Mouse (Mus musculus) embryo, embryonic 11 days (tissue): ENCODE measurements at regions not wholly inside any gene's neighbourhood (a gene's known extent, or its start where the extent isn't known, plus 50 kb on each side); places are given as distances from the start of the nearest gene placed in this dataset.

ENCODE experiments used
- DNase-seq: peaks from one replicate; pipeline ENCODE4 v3.0.0-alpha.2; 2015

DNA sequence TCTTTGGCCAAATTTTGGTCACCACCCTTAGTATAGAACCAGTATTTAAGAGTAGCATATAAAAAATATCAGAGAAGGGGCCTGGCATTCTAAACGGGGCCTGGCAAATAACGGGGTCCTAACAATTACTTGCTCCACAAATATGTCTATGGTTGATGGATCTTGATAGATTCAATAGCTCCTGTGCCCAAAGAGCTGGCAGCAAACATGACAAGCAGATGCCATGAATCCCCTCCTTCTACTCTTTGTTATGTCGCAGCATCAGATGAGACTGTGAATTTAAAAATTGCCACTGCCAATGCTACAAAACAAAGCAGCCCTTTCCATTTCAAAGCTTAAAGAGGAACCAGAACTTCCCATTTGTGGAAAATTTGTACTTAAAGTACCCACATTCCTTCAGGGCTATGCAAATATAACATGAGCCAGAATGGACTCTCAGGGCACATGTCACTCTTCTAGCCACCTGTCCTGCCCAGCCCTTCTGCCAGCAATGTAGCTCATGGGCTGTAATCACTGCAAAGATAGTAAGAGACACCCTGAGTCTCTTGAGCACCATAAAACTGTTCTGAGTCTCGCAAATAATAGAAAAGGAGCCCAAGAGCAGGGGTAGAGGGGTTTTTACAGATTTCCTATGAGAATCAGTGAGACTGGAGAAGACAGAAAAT lies 342.4 kb upstream of the Kirrel3 start:
- no peak for DNase-seq

DNA sequence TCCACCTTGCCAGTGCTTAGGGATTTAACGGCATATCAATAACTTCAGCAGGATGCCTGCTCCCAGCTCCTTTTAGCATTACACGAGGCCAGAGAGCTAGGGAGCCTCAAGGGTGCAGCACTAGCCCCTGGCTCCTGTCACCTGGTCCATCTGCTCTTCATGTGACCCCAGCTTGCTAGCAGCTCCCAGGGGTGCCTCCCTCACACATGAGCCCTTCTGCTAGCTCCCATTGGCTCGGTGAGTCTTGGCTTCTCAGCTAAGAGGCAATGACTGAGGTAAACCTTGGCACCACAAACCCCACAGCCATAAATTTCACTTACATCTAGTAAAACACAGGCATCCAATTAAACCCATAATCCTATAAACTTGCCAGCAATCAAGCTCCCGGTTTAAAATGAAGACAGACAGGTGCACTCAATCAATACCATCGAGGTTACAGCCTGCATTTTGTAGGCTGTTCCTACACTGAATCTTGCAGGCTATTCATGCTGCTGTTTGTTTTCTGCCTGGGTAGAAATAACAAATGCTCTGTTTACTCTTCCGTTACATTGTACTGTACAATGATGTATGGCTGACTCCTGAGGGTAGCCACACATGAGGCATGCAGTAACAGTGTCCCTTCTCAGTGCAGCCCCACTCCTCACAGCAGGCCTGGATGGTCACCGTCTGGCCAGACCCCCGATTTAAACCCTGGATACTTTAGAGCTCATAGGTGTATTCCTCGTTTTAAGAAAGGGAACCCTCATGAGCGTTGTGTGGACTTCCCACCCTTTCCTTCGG lies 330.3 kb upstream of the Kirrel3 start:
- no peak for DNase-seq

- DNase-seq = no peak
These were observed 329.1 kb upstream of the Kirrel3 start for GRCm38 (mm10) chr9:34156581-34156980.

- no peak for DNase-seq
These were observed 324.6 kb upstream of the Kirrel3 start for GRCm38 (mm10) chr9:34161119-34161518.

- DNase-seq = no peak
These were observed 299.4 kb upstream of the Kirrel3 start for GRCm38 (mm10) chr9:34186314-34186713.

DNA sequence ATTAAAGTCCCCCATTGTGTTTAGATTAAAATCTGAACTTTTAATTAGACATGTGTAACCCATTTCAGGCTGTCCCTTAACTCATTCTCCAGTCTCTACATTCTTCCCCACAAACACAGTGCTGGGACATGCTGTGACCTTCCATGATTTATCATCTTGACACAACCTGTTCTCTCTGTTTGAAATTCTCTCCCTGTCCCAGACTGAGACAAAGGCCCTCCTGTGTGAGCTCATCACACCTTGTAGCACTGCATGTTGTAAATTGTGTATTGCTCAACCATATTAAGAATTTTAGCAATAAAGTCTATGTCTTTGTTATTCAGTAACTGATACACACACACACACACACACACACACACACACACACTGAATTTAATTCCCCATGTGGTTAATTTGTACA lies 293.2 kb upstream of the Kirrel3 start:
- DNase-seq = peak; percentile 20

GRCm38 (mm10) chr9:34202122-34202941 lies 283.4 kb upstream of the Kirrel3 start:
- no peak for DNase-seq

GRCm38 (mm10) chr9:34202942-34203551 lies 282.6 kb upstream of the Kirrel3 start:
- DNase-seq = peak; percentile 34

DNA sequence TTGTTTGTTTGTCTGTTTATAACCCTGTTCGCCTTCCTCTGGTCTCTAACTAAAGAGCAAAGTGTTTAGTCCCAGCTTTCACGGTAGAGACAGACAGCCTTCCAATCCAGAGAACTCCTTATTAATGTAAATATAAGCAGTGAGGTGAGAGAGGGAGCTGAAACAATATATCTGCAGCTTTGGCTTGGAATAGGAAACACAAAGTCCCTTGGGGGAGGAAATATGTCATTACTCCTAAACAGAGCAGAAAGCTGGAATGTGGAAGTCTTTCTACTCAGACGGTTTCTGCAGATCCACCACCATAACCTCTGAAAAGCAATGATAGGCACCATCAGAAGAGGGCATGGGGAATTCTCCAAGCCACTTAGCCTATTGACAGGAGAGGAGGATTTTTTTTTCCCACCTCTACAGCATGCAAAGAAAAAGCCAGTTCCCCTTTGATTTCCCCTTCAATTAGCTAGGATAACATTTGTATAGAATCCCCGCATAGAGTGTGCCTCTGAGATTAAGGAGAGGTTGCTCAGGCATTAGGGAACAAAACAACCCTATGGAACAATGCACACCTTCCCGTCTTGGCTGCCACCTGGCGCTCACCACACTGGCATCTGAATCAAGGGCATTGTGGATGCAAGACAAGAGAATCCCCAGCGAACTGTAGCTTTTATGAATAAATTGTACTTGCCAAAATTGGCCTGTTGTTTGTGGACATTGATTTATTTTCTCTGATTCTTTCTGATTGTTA lies 281.9 kb upstream of the Kirrel3 start:
- peak; percentile 45 for DNase-seq

- DNase-seq = peak; percentile 13
These were observed 281.2 kb upstream of the Kirrel3 start for GRCm38 (mm10) chr9:34204479-34204878.

- DNase-seq = no peak
These were observed 254.1 kb upstream of the Kirrel3 start for GRCm38 (mm10) chr9:34231561-34231960.

DNA sequence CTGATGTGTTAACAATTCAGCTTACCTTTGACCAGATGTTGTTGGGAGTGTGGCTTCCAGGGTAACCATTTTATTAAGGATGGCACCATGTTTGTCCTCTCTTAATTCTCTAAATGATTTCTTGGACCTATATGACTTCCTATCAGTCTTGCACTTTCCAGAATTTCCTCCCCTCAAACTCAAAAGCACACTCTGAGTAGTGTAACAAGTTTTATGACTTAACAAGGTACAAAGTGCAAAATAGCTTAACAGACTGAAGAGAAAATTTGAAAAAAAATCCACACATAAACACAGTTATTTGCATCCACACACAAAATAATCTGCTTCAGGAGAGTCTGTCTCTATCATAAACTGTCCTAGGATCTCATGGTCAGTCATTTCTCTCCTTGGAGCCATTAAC lies 251.0 kb upstream of the Kirrel3 start:
- no peak for DNase-seq

DNA sequence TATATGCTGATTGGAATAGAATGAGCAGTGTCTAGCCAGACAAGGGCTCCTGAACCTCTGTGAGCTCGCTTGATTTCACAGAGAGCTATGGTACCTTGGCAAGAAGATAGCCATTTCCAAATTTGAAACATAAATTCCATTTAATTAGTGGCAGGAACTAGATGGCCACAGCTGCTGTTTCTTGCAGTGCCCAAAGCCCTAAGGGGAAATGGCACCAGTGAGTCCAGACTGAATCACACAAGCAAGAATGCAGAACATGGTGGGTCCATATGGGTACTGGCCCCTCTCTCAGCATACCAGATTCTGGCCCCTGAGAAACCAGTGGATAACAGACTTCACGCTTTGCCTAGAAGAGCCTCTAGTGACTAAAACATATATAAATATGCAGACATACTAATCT lies 246.2 kb upstream of the Kirrel3 start:
- no peak for DNase-seq

GRCm38 (mm10) chr9:34243674-34244073 lies 242.0 kb upstream of the Kirrel3 start:
- DNase-seq = no peak

GRCm38 (mm10) chr9:34244576-34244975 lies 241.1 kb upstream of the Kirrel3 start:
- DNase-seq = no peak

DNA sequence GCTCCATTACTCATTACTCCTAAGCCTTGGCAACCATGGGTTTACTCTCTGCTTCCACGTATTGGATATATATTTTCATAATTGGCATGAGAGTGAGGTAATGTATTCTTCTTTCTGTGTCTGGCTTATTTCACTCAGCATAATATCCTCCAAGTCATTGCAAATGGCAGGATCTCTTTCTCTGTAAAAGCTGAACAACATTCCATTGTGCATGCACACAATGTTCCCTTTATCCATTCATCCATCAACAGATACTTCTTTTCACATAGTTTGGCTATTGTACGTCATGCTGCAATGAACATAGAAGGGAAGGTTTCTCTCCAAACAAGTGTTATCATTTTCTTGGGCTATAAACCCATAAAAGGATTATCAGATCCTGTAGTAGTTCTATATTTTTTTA lies 232.9 kb upstream of the Kirrel3 start:
- no peak for DNase-seq

GRCm38 (mm10) chr9:34258492-34258891 lies 227.2 kb upstream of the Kirrel3 start:
- DNase-seq = peak; percentile 13

- DNase-seq = no peak
These were observed 207.6 kb upstream of the Kirrel3 start for GRCm38 (mm10) chr9:34278068-34278467.

DNA sequence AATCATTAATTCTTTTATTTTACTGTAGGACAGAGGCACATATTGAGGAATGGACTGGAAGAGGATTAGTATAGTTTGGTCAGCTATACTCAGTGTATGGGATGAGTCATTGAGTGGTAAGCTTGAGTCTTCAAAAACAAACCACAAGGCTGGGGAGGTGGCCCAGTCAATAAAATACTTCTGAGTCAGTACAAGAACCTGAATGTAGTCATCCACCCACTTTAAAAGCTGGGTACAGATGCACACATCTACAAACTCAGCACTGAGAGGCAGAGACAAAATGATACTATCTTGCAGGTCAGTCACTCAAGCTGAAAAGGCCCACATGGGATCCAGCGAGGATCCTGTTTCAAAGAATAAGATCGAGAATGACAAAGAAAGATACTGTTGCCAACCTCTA lies 206.3 kb upstream of the Kirrel3 start:
- no peak for DNase-seq

DNA sequence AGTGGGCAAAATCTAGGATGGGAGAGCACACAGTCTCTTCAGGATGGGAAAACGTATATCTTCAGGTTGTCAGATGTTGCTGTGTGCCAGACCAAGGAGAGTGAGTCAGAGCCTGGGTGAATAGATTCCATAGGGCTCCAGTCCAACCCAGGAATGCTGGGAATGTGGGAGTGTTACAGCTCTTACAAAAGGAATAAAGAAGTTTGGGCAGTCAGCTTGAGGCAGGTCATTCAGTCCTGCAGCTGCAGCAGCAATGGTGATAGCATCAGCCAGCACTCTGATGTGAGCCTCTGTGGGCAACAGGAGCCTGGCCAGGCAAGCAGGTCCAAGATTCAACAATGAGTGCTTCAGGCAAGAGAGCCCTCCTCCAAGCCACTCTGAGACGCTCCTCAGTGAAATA lies 205.8 kb upstream of the Kirrel3 start:
- DNase-seq = peak; percentile 29

GRCm38 (mm10) chr9:34280311-34281208 lies 205.1 kb upstream of the Kirrel3 start:
- DNase-seq = no peak
